Mouse (Mus musculus) c-Kit-negative CD71-positive TER-119-positive erythroid progenitor cells, embryonic 14.5 days (primary cell): ENCODE data around the gene Sv2b.
A peak's percentile ranks its signal among the peaks of the same experiment; 100 is the strongest.
"Not testable (repeated sequence)": the region's sequence is repeated elsewhere in the genome, so short reads cannot be mapped to it uniquely, and the experiment has no call there.

Experiments used
- DNase-seq: peaks from one replicate; pipeline ENCODE4 v3.0.0-alpha.2; 2013; ENCODE audit warnings: low read depth, low spot score

Gene Sv2b

DNA sequence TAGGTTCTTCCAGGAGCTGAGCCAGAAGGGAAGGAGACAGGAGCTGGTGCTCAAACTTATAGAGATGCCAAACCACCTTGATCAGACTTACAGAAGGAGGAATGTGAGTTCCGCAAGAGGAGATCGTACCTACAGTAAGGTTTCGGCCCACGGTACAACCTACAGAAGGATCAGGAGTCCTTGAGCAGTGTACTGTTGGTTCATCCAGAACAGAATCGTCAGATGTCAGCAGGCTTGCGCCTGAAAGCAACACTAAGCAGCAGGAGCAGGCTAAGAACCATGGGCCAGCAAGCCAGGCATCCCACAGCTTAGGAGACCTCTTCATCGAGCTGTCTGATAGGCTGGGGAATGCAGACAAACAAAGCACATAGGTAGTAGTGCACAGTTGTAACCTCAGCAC is 92.9 kb downstream of the Sv2b start:
- no peak for DNase-seq

DNA sequence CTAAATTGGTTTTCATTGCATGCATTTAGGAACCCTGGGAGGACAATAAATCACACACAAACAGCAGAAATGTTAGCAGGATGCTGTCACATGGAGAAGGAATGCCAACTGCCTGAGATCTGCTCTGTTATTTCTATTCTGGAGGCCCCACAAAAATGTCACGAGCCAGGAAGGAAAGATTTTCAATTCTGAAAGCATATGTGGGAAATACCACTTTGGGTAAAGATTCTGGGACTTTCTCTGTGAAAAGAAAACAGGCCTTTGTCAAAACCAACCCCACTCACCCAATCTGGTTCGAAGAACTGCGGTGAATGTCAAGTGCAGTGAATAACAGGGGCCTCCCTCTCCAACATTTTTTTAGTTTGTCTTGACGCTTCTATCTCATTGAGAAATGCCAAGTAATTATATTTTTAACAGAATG is 99.8 kb downstream of the Sv2b start:
- no peak for DNase-seq

DNA sequence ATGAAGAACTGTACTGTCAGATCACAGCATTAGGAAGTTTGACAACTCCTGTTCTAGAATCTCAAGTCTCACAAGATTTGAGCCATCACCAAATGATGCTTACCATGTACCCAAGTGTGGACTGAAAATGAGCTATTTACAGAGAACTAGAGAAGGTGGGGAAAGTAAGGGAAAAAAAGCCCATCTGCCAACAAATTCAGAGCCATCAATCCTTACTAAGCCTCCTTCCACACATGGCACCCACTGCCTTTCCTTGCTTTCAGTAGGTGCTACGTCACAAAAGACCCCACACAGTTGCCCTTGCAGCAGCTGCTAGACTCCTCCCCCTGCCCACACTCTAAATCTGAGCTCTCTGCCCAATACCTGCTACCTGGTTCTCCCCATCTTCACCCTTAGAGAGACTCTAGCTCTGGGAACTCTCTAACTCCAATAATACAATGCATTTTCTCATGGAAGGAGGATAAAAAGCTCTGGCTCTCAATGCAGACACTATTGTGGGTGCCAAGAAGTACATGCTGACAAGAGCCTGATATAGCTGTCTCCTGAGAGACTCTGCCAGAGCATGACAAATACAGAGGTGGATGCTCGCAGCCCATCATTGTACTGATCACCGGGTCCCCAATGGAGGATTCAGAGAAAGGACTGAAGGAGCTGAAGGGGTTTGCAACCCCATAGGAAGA is 101.0 kb downstream of the Sv2b start:
- DNase-seq, result no peak

DNA sequence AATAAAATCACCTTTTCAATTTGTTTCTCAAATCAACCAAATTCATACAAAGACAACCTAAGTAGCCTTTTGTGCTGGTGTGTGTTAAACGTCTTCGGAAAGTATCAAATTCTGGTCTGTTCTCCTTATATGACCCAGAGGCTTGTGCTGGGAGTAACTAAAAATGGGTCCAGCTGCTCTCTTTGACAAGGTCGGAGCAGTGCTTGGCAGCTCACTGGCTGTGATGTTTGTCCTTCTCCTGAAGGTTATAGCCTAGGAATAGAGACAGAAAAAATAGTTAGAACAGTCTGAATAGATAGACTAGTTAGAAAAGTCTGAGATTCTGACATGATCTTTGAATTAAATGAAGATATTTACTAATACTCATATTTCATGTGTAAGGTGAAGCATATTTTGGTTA is 102.4 kb downstream of the Sv2b start:
- DNase-seq, result no peak

DNA sequence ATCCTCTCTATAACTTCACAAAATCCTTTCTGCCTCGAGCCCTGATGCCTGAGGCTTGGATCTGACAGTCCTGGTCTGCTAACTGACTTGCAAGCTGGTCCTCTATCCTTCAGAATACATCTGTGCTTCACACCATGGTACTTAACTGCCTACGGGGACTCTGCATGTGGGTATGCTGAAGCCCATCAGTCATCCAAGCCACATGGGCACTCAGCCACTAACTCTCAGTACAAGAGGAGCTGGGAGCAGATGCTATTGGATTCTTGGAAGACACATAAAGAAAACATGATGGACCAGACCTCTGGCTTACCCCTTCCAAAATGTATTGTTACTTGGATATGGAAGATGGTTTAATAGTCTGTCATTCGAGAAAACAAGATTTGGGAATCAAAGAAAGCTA is 103.7 kb downstream of the Sv2b start:
- no peak for DNase-seq

DNA sequence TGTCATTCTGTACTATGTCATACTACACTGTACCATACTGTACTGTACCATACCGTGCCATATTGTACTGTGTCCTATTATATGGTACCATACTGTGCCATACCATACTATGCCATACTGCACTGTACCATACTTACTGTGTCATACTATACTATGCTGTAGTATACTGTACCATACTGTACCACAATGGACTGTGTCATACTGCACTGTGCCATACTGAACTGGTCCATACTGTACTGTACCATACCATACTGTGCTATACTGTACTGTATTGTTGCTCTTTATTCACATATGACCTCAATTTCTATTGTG is 114.2 kb downstream of the Sv2b start:
- not testable (repeated sequence) for DNase-seq

DNA sequence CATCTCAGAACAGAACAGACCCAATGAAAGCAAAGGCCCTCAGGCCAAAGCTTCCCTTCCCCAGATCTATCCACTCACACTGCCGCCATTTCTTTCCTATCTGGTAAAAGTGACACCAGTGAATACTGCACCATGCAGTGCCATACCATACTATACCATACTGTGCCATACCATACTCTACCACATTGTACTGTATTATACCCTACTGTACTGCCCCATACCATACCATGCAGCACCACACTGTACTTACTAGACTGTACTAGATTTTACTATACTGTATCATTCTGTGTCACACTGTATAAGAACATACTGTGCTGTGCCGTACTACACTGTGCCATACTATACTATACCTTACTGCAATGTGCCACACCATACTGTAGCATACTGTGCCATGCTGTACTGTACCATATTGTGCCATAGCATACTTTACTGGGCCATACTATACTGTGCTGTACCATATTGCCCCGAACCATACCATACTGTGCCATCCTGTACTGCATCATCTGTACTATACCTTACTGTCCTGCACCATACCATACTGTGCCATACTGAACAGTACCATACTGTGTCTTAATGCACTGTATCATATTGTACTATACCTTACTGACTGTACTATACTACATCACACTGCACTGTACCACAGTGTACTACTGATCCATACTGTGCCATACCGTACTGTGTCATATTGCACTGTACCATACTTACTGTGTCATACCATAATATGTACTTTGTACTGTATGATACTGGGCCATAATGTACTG is 114.7 kb downstream of the Sv2b start:
- no peak for DNase-seq

DNA sequence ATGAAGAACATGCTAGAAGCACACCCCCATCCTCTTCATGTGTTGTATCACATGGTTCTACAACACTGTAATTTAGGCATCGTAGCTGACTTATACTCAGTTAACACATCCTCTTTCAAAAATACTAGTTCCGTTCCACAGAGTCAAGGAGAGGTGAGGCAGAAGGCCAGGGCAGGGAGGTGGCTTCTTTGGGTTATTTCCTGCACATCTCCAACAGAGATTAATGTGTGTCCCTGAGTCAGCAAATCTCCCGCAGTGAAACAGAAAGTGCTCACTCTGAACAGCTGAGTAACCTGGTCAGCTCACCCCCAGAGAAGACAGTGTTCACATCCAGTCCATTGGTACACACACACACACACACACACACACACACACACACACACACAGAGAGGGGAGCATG is 118.9 kb downstream of the Sv2b start:
- no peak for DNase-seq

DNA sequence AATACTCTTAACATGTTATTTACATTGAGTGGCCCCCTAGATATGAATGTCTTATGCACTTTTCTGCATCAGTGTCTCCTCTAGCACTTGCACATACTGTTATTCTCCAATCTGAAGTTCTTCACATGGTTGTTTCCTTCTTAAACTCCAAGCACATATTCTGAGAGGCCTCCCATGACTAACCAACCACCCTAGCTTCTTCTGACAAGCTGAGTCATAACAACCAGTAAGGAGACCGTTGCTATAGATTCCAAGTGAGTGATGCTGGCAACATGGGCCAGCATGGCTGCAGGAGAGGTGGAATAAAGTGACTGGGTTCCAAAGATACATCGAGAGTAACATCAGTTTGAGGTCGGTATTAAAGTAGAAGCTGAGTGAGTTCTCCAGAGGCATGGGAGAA is 134.0 kb downstream of the Sv2b start:
- no peak for DNase-seq

DNA sequence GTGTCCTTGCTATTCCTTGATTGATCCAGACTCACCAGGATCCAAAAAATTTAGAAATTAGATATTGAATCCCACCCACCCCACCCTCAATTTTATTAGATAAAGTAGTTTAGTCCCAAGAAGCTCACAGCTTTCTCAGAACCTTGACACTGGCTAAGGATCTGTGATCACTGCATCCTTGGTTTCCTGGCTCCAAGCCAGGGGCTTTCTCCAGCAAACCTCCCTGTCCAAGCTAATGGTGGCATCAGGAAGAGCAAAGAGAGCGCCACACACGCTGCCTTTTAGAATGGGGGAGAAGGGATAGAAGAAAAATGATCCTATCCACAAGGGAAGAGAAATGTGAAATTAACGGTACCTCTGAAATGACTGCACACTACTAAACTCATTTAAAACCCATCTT is 141.6 kb downstream of the Sv2b start:
- DNase-seq, result no peak

DNA sequence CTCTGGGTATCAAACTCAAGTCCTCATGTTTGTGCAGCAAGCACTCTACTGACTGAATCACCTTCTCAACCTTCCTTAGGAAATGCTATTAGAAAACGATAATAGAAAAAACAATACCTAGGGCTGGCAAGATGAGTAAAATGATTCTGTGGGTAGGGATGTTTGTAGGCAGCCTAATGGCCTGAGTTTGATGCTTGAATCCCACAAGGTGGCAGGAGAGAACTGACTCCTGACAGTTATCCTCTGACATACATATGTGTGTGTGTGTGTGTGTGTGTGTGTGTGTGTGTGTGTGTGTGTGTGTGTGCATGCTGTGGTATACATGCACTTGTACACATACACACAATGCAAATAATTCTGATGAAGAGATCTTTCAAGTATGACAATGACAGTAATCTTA is 161.9 kb downstream of the Sv2b start:
- DNase-seq, result no peak

DNA sequence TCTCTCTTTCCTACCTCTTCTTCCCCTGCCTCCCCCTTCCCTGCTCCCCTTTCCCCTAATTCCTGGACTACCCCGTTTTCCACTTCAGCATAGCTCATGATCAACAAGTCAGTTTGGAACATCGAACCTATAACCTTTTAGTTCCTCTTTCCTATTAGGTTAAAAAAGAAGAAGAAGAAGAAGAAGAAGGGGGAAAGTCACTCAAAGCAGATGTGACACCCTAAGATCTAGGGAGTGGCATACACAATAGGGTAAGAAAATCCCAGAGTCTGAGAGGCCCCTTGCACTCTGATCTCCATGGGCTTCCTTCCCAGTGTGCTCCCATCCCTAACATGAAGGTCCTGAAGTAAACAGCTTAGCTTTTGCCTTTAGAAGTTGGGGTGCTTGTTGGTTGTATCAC is 166.3 kb downstream of the Sv2b start:
- no peak for DNase-seq

DNA sequence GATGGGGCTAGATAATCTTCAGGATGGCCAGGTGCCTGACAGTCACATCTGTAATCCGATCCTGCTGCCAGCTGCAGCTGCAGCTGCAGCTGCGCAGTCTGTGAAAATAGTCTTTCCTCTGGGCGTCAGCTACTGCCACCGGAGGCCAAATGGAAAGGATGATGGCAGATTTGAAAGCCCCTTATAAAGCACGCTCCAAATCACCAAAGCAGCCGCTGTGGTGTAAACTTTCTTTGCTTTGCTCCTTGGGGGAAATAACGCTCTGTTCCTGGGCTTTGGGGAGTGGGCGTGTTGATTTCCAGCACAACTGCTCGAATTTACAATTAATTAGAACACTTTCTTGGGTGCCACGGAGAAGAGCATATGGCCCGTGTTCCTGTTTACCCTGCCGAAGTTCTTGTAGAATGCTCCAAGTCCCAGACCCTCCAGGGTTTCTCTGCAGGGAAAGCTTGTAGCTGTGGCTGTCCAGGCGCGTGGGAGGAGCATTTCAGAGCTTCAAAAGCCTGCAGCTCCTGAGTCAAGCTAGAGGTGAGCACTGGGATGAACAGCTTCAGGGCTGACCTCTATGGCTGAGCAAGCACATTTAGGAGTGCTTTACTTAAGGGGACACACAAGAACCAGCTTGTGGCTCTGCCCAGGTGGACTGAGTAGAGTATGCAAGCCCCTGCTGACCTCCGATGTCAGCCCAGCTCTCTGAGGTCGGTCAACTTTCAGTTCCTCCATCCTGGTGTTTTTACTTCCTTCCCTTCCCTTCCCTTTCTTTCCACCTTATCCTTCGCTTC is 167.0 kb downstream of the Sv2b start:
- DNase-seq, result no peak

DNA sequence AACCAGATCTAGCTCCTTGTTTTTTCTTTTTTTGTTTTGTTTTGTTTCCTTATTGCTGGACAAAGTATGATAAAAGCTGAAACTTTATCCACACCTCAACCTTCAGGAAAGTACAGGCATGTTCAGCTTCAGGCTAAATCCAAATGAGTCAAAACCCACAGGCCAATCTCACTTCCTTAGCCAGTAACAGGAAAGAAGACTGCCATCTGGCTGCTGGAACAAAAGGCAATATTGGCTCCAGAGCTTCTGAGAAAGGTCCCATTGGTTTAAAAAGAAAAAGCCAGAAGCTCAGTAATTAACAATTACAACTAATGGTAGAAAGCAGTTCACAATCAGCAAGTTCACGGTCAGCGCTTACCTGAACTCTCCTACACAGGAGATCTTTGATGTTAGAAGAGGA is 169.8 kb downstream of the Sv2b start:
- no peak for DNase-seq

DNA sequence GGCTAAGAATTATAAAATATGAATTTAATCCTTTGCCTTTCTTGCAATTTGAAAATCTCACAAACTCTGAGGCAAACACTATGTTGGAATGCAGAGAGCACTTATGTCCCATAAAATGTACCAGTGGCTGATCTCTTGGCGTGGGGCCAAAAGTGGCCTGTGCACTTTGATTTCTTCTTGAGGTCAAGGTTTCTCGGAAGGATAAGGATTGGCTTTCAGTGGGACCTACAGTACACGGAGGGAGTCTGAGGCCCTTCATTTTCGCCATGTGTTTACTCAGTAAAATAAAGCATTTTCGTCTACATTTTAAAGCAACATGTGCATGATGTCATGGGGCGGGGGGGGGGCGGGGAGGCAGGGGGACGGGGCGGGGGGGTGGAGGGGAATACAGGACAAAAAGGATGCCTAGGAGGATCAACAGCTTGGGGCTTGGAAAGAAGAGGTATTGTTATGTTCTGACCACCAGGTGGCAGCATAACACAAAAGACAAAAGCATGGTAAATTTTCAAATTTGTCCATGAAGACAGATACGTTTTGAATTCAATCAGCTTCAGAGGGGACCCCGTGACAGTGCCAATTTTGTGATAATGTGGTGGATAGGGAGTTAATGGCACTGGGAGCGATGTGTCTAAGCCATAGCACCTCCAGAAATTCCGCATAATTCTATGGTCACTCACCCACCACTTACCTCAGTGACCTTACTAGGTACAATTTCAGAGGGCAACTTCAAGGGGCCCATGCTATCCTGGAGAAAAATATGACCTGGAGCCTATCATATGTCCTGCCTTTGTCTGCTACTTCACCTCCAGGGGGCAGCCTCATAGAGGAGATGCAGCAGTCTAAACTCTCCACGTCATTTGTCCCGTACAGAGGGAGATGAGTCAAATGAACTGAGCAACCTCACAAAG is 174.1 kb downstream of the Sv2b start:
- DNase-seq, result peak; percentile 4

DNA sequence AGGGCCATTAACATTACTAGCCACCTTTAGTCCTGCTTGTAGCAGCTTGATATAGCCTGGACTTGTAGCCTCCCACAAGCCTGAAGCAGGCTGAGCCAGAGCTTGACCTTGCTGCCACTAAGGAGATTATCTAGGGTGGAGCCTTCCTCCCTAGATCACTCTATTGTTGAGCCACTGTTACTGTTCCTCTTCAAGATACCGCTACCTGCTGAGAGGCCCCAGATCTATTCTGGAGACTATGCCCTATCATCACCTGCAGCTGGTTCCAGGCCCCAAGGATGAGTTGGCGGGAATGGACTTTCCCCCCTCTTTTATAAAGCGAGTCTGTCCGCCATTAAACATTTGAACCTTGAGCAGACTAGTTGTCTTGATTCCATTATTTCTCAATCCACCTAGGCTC is 181.0 kb downstream of the Sv2b start:
- no peak for DNase-seq

DNA sequence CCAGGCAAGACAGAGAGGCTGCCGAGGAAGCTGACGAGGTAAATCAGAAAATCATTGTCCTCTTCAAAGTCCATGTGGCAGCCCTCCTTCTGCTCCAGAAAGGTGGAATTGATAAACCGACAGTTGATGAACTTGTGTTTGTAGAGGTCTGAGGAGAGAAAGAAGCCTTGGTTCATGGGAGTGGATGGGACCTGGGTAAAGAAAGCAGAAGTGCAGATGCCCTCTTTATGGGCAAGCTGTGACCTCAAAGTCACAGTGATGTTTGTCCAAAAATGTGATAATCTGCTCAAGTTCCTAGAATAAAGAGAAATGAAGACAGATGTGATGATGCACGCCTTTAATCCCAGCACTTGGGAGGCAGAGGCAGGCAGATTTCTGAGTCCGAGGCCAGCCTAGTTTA is 185.0 kb downstream of the Sv2b start:
- no peak for DNase-seq

DNA sequence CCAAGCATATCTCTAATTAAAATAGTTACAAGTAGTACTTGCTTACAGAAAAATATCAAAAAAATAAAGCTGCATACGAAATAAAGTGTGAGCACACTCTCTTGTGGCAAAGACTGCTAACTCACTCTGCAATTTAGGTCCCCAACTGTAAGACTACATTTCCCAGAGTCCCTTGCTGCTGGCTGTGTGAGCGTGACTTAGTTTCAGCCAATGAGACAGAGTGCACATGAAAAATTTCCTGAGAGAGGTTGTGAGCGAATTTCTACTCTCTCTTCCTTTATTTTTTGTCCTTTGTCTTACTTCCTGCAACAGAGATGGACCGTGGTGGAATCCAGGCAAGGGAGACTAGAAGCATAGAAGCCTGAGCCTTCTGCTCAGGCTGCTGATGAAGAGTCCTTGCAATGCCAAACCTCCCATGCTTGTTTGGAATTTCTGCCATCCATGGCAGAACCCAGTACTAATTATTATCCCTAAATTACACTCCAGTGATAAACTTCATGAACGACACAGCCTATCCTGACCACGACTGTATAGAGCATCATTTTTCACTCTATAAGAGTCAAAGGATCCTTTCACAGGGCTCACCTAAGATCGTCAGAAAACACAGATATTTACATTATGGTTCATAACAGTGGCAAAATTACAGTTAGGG is 190.9 kb downstream of the Sv2b start:
- DNase-seq, result no peak

DNA sequence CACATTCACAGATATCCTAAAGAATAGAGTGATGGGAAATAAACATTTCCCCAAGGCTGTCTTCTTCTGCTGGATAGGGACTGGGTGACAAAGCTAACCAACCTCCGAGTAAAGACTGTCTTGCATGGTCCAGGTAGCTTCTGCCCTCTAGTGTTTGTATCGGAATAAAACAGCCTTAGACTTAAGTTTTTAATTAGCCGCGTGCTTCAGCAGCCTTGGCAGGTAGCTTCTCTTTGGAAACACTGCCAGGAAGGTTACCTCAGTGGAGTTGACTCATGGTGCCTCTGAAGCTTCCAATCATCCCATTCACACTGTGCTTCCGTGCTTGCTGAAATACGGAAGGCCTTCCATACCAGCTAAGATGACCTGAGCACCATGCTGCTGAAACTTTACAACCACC is 198.4 kb downstream of the Sv2b start:
- no peak for DNase-seq

DNA sequence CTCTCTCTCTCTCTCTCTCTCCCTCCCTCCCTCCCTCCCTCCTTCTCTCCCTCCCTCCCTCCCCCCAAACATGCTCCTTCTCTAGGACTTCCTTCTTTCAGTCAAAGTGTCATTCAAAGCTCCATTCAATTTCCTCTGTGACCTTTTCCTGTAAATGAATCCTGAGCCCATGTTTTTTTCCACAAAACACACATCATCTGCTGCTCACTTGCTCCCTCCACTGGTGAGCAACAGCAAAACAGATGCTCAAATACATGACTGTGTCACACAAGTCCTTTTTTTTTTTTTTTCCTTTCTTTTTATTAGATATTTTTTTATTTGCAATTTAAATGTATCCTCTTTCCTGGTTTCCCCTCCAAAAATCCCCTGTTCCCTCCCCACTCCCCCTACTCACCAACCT is 201.6 kb downstream of the Sv2b start:
- DNase-seq, result no peak

DNA sequence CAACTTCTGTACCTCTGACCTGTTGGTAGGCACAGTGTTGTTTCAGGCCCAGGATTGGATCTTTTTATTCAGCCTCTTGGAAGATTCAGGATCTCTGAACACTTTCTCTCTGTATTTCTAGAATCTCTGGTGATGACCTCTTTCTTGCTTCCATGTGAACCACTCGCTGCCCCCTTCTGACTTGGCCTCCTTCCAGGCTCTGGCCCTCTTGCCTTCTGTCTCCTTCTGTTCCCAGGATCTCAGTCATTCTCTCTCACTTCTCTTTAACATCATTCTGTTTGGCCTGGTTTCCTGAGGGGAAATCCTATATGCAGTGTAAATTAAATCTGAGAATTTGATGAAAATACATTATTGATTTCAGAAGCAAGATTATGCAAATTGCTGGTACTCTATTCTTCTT is 205.2 kb downstream of the Sv2b start:
- DNase-seq, result no peak
